Mouse (Mus musculus) adrenal gland, adult (tissue): Measurements from ENCODE around the gene Gphn.

Experiments
- DNase-seq, 2 experiments: peaks; one replicate each; pipeline ENCODE4 v3.0.0; 2022 to 2023; ENCODE audit warnings: low spot score in 1 of 2; ENCODE audit not compliant: inconsistent age in 2 of 2

The Gphn gene

DNA sequence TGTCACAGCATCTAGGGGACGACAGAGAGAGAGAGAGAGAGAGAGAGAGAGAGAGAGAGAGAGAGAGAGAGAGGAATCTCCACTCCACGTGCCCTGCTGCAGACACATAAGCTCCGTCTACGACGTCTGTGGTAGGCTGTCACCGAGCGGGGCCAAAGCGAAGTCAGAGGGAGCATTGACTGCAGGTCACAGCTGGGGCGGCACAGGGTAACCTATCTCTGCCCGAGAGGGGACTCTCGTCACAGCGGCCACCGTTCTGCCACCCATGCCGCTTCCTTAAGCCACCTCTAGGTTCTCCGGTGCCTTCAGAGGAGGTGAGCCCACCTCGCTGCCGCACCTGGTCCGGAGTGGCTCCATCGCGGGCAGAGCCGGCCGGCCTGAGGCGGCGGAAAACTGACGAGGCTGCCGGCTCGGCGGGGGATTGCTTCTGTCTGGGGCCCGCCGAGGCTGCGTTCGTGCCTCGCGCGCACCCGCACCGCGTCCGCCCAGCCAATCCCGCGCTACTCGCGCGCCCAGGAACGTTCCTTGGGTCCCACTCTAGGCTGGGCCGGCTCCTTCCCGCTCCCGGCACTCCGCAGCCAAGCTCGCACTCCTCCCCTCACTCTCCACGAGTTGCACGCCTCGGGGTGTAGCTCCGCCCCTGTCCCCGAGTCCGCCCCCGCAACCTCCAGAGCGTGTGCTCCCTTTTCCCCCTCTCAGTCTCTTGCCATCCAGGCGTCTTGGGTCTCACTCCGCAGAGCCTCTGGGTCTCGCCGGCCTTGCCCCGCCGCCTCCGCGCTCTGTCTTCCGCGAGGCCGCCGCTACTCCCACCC, at the start of gene Gphn:
Gphn (plus strand) TSS at position 673 of the 812 bp plus-strand sequence.
- peak; percentile 94 to 97 for DNase-seq

- DNase-seq, result no peak
These were observed 44.7 kb upstream of the Gphn start for GRCm38 (mm10) chr12:78181452-78181851.

- no peak for DNase-seq
These were observed 32.2 kb upstream of the Gphn start, which contains the start of gene Gm6657 for GRCm38 (mm10) chr12:78193942-78194341. Gm6657 (plus strand) TSS chr12:78194242.

GRCm38 (mm10) chr12:78195368-78195767, 30.8 kb upstream of the Gphn start:
- no peak for DNase-seq

DNA sequence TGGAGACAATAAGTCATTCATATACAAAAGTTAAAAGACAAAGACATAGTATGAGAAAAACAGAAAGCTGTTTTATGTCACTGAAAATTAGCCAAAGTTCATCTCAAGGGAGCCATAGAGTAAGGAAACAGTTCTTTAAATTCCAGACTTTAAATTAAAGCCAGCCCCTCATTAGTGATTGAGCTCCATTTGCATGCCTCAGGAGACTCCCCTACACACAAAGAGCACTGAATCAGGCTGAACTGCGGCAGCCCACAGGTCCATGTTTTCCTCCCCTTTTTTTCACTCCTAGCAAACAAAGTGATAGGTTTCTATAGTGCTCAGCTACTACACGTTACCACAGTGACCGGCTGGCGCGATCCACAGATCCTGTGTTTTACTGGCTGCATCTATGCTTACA, 22.5 kb upstream of the Gphn start:
- no peak for DNase-seq

GRCm38 (mm10) chr12:78205915-78206570, 20.1 kb upstream of the Gphn start:
- DNase-seq, result peak; percentile 43 to 86

- DNase-seq, result no peak
These were observed 19.6 kb upstream of the Gphn start for GRCm38 (mm10) chr12:78206571-78206960.

- no peak for DNase-seq
These were observed 16.3 kb upstream of the Gphn start for GRCm38 (mm10) chr12:78209856-78210255.

GRCm38 (mm10) chr12:78215490-78215889, 10.7 kb upstream of the Gphn start:
- DNase-seq, result no peak

GRCm38 (mm10) chr12:78219191-78219825, 6.9 kb upstream of the Gphn start:
- peak in 1 of 2 experiments; percentile 75 for DNase-seq

- DNase-seq, result peak; percentile 91 to 96
These were observed 318 bp downstream of the Gphn start for GRCm38 (mm10) chr12:78226519-78226875.

- peak; percentile 63 to 85 for DNase-seq
These were observed 1.1 kb downstream of the Gphn start for GRCm38 (mm10) chr12:78227021-78227932.

DNA sequence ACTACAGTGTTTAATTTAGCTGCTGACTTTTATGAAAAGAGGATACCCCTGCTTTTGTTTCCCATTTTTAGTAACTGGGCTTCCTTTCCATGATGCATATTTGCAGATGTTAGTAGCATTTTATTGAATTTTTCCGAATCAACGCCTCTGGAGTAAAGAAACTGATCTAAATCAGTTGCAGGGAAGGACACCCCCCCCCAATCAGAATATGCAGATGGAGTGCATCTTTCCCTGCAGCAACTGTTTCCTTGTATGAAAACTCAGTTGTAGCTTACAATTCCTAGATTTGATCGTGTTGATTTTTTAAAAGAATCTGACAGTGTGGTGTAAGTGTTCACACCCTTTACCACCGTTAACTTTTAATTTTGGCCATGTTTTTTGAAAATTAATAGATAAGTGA, 2.0 kb downstream of the Gphn start:
- no peak for DNase-seq

GRCm38 (mm10) chr12:78232560-78232959, 6.4 kb downstream of the Gphn start:
- DNase-seq, result no peak

GRCm38 (mm10) chr12:78248366-78248765, 22.2 kb downstream of the Gphn start:
- DNase-seq, result peak in 1 of 2 experiments; percentile 36

DNA sequence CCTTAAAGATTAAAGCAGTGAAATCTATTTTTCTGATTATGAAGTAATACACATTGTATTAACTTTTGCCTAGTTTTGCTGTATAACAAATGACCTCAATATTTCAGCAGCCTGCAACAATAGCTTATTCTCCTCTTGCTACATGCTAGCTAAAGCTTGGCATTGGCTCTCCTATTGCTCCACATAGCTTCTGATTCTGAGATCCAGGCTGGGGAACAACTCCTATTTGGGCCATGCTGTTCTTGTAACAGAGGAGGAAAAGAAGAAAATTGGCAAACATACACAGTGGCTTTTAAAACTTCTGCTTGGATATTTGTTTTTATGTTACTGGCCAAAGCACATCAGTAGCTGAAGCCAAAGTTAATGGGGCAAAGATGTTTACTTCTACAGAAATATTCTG, 23.0 kb downstream of the Gphn start:
- peak in 1 of 2 experiments; percentile 63 for DNase-seq

GRCm38 (mm10) chr12:78277386-78277785, 51.2 kb downstream of the Gphn start:
- no peak for DNase-seq

DNA sequence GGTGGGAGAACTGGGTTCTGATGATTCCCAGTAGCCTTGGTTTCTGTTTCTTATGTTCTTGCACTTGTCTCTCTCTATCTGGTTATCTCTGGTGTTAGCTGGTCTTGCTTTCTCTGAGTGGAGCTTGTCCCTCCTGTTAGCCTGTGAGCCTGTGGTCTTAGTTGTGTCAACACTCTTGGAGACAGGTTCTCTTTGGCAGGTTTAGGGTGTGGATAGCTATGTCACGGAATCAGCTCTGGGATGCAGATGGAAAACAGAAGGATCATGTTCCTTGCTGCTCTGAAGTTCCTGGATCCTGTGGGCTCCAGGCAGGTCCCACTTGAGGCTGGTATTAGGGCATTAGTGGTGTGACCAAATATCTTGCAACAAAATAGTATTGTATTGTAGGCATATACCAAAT, 64.2 kb downstream of the Gphn start:
- no peak for DNase-seq

DNA sequence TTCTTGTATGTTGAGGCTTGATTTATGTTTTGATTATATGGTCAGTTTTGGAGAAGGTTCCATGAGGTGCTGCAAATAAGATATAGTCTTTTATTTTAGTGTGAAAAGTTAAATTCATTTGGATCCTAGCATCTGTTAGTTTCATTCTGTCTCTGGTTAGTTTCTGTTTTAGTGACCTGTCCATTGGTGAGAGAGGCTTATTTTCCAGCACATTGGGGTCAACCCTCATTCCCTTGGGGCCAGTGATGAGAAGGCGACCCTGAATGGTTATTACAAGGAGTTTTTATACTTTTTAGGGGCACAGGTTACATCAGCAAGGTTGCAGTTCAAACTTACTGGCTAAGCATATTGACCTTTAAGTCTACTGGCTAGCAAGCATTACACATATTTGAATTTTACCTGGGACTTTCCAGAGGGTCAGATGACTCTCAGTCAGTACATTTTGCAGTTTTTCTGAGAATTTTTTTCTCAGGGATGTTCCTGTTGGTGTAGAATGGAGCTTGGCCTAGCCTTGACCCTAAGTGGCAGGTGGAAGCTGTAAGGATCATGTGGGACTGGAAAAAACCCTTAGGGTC, 72.7 kb downstream of the Gphn start:
- no peak for DNase-seq

DNA sequence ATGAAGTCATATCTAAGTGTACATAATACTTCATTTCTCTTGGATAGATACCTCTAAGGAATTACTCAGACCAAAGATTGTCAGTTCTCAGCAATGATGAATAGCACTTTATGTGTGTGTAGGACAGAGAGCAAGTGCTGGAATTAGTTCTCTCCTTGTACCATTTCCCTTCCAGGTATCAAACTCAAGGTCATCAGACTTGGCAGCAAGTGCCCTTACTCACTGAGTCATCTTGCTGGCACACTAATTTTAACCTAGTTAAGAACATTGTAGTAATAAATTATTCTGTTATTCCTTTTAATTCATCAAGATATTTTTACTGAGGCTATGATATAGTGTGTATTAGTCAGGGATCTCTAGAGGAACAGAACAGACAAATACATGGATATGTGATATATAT, 88.9 kb downstream of the Gphn start:
- DNase-seq, result peak; percentile 64 to 87

GRCm38 (mm10) chr12:78327946-78328345, 101.8 kb downstream of the Gphn start:
- no peak for DNase-seq
